ENCODE assay signal across 29 mouse cellular contexts in the genomic region with DNA sequence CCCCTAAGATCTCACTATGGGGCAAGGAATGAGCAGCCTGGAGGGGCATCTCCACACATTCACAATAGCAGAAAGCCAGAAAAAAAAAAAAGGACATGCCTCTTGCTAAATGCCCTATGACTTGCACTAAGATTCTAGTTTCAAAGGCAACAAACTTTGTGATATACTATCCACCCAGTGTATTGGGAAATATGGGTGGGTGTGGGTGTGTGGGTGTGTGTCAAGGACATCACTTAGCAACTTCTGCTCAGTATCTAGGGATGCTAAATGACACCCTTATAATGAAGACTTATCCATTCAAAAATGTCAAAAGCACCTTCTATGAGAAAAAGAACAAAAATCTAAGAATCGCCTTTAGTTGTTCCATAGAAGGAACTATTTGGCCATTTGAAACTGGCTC. TPM values are rescaled to one million over a fixed set of nuclear protein-coding genes. Genes with fewer than 3 reads are reported as not detected.
A peak's percentile ranks its signal among the peaks of the same experiment; 100 is the strongest.
DNase-seq lines count a peak whose midpoint lies in the region; ATAC-seq and TF ChIP-seq lines count a peak whose summit lies in the region.
"Had no signal": no experiment of that assay in that cellular context is flagged by ENCODE, and none has a peak within 500 bp of the region (broad histone marks: within the 10 kb centered on the region; RNA-seq: fewer than 3 reads in every experiment).

No protein-coding gene starts in this region.

- TF ChIP-seq POLR2A in embryonic fibroblast, embryonic 13.5 days (IDR thresholded peaks at IDR 0.05; ENCODE audit: low read depth, low read length): no peak

- H3K4me1 ChIP-seq in embryonic fibroblast, embryonic 13.5 days (ENCODE audit: control insufficient read depth, insufficient read depth, low read length): peaks cover 24% of the 10 kb centered on the region
- H3K4me1 ChIP-seq: heart, embryonic 13.5 days had no signal

- ATAC-seq in monocyte, adult 5-6 weeks (replicated peaks; ENCODE audit: insufficient number of reproducible peaks, low FRiP score, low TSS enrichment, poor library complexity, severe bottlenecking): peak; percentile 79
- ATAC-seq: activated CD4-positive, CD25-positive, alpha-beta regulatory T cell, adult 4 months; forebrain, embryonic 15.5 days; hindbrain, postnatal 0 days had no signal

- TF ChIP-seq CTCF in embryonic fibroblast, embryonic 13.5 days (IDR thresholded peaks at IDR 0.05; ENCODE audit: borderline replicate concordance, insufficient read depth, low read length): no peak

- H3K4me3 ChIP-seq in embryonic fibroblast, embryonic 13.5 days (ENCODE audit: insufficient read depth, low read length): no peak overlapping the region
- H3K4me3 ChIP-seq: embryonic facial prominence, embryonic 12.5 days; embryonic facial prominence, embryonic 15.5 days; erythroblast, embryonic 14.5 days; forebrain, embryonic 12.5 days; forebrain, embryonic 15.5 days; gastrocnemius, adult 2 months; heart, adult 2 months; heart, embryonic 10.5 days; heart, embryonic 13.5 days had no signal

- DNase-seq in layer of hippocampus, adult 9-11 months: peak; percentile 17
- DNase-seq in layer of hippocampus, postnatal 36 days: no peak
- peak; percentile 29 to 36 for DNase-seq in right cerebral cortex, adult 2 months (ENCODE audit: low spot score in 2 of 2)
- DNase-seq in right cerebral cortex, postnatal 14 days: no peak
- no peak for DNase-seq in testis, postnatal 14 days (ENCODE audit: low spot score)
- DNase-seq in gastrocnemius, postnatal 10 days: no peak
- DNase-seq: adrenal gland, postnatal 10 days; adrenal gland, postnatal 36 days; cerebellum, adult 11 months; cerebellum, adult 2 months; cerebellum, adult 9-11 months; cerebellum, postnatal 25 days; gastrocnemius, adult 2 months; gastrocnemius, postnatal 25 days; heart, adult 2 months; heart, postnatal 14 days; heart, postnatal 4 days had no signal

- H3K27ac ChIP-seq in embryonic fibroblast, embryonic 13.5 days (ENCODE audit: insufficient read depth, low read length): peak overlapping the region; percentile 65; the same call in 1 of the 2 replicates
- H3K27ac ChIP-seq: embryonic facial prominence, embryonic 12.5 days; embryonic facial prominence, embryonic 15.5 days; forebrain, embryonic 12.5 days; forebrain, embryonic 15.5 days; gastrocnemius, adult 2 months; heart, adult 2 months; heart, embryonic 10.5 days; heart, embryonic 13.5 days; hindbrain, embryonic 14.5 days; hindbrain, postnatal 0 days had no signal

RNA-seq across cellular contexts. Expression of a gene that starts 40.6 kb away (rescaled TPM):
- 10 to 100 TPM; 11.5 to 12.3 TPM for total RNA-seq in layer of hippocampus, postnatal 36 days (2021)
- polyA plus RNA-seq in embryonic fibroblast, embryonic 13.5 days (2011; ENCODE audit: insufficient read length, low read depth, missing spikeins): 51.7 and 65.6 TPM in 2 replicates
- total RNA-seq in monocyte, adult 5-6 weeks (2017): 272 to 357 TPM (median 343 TPM) in 3 replicates
- 10 to 100 TPM; 15.1 to 17.4 TPM for total RNA-seq in gastrocnemius, postnatal 10 days (2021)
- polyA plus RNA-seq: erythroblast, embryonic 14.5 days had no signal

Comparison
In these comparisons a context has a peak if more than half of its experiments do, and no peak if none do; other contexts are left out.
1. DNase-seq: peak in layer of hippocampus, adult 9-11 months (single experiment) and right cerebral cortex, adult 2 months (2 of 2); none in layer of hippocampus, postnatal 36 days (0 of 2), right cerebral cortex, postnatal 14 days (single experiment), testis, postnatal 14 days (single experiment) and gastrocnemius, postnatal 10 days (single experiment).
2. RNA of a gene that starts 40.6 kb away (total RNA-seq): 272 to 357 TPM in monocyte, adult 5-6 weeks; 15.1 to 17.4 TPM in gastrocnemius, postnatal 10 days and 11.5 to 12.3 TPM in layer of hippocampus, postnatal 36 days; every median in the first group is over 10 times any median in the second.